Mouse (Mus musculus) liver, adult 2 months (tissue): ENCODE measurements at regions not wholly inside any gene's neighbourhood (a gene's known extent, or its start where the extent isn't known, plus 50 kb on each side); places are given as distances from the start of the nearest gene placed in this dataset.

Experiments
- DNase-seq: peaks from one replicate; pipeline ENCODE4 v3.0.0-alpha.2; 2011; ENCODE audit warnings: low read depth, low spot score; ENCODE audit errors: extremely low read depth
- H3K27ac ChIP-seq: fragments of 200-500 bp; replicated peaks from 2 replicates; pipeline ENCODE4 v1.5.1; 2012; ENCODE audit warnings: low read depth, mild to moderate bottlenecking, control low read depth, inconsistent platforms, low read length; ENCODE audit not compliant: insufficient read depth
- H3K27me3 ChIP-seq: fragments of 200-500 bp; 2 replicates; pipeline ENCODE4 v1.6.1; 2012; ENCODE audit warnings: mild to moderate bottlenecking, moderate library complexity, low read length, inconsistent platforms; ENCODE audit not compliant: control insufficient read depth, insufficient read depth
- H3K36me3 ChIP-seq: fragments of 200-500 bp; 2 replicates; pipeline ENCODE4 v1.6.1; 2012; ENCODE audit warnings: low read length, inconsistent platforms; ENCODE audit not compliant: control insufficient read depth, insufficient read depth
- H3K4me1 ChIP-seq: fragments of 200-500 bp; 2 replicates; pipeline ENCODE4 v1.6.1; 2011; ENCODE audit warnings: low read length; ENCODE audit not compliant: control insufficient read depth, insufficient read depth
- H3K4me3 ChIP-seq: fragments of 200-500 bp; 2 replicates; pipeline ENCODE4 v1.5.1; 2011; ENCODE audit warnings: low read depth, mild to moderate bottlenecking, control low read depth, low read length, moderate library complexity; ENCODE audit not compliant: insufficient read depth
- H3K79me2 ChIP-seq: fragments of 200-500 bp; 2 replicates; pipeline ENCODE4 v1.6.1; 2012; ENCODE audit warnings: inconsistent platforms, mild to moderate bottlenecking, low read length, moderate library complexity; ENCODE audit not compliant: control insufficient read depth, insufficient read depth
- H3K9ac ChIP-seq: fragments of 200-500 bp; 2 replicates; pipeline ENCODE4 v1.6.1; 2012; ENCODE audit warnings: low read depth, mild to moderate bottlenecking, control low read depth, inconsistent platforms, low read length
- CTCF ChIP-seq: fragments of 200-500 bp; IDR thresholded peaks from 2 replicates; pipeline ENCODE4 v1.5.1; 2011; ENCODE audit warnings: low read depth, low read length, control low read depth
- POLR2A ChIP-seq: fragments of 200-500 bp; IDR thresholded peaks from 2 replicates; pipeline ENCODE4 v1.6.1; 2011; ENCODE audit warnings: low read length, control low read depth; ENCODE audit not compliant: insufficient read depth; ENCODE audit errors: extremely low read depth
- WGBS: fragments of 180-500 bp; shearing (Covaris S2); methylation state at CpG from one replicate; pipeline ENCODE4 v1.1.7; 2018; 5-methylcytosine and 5-hydroxymethylcytosine counted together

DNA sequence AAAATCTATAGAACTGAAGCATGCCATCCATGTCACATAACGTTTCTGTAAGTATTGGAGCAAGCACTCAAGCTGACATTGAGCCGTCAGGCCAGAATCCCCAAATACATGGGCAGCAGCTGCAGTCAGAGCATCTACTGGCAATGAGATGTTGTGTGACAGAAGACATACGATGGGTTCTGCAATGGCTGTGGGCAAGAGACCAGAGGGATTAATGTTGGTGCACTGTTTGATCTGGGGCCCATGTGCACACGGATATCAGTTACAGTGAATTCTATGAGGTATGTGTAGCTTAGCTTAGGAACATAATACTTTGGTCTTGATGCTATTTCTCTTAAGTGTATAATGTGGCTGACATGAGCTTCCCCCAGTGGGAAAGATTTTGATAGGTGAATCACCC, 197.1 kb upstream of the Lyplal1 start:
- H3K27ac ChIP-seq, result no peak overlapping the region
- DNase-seq, result no peak
- no peaks in the 10 kb centered on the region for H3K27me3 ChIP-seq
- no peak overlapping the region for H3K4me3 ChIP-seq
- WGBS, result 88% methylated on average over 4 of the region's 4 CpGs
- H3K4me1 ChIP-seq, result peaks cover 2% of the 10 kb centered on the region; the same call in 1 of the 2 replicates
- no peaks in the 10 kb centered on the region for H3K36me3 ChIP-seq
- TF ChIP-seq CTCF (no peak), POLR2A (no peak)
- H3K79me2 ChIP-seq, result no peaks in the 10 kb centered on the region
- H3K9ac ChIP-seq, result no peak overlapping the region

DNA sequence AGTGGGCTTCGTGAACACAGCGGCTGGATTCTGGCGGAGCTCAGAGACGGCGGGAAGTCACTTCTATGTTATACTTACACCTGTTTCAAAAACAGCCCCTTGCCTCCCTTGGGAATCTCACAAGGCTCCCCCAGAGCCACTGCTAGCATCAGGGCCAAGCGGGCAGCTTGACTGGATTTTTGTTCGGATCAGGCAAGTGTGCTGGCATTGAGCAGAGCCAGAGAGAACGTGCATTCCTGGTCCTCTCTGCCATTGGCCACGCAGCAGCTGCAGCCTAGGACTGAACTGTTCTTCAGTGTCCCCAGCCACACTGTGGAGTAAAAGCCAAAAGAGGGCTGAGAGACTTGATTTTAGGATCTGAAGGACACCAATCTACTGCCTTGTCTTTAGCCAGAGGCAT, 195.6 kb upstream of the Lyplal1 start:
- no peaks in the 10 kb centered on the region for H3K79me2 ChIP-seq
- WGBS, result 97% methylated on average over 9 of the region's 9 CpGs
- H3K27me3 ChIP-seq, result no peaks in the 10 kb centered on the region
- H3K27ac ChIP-seq, result no peak overlapping the region
- no peak overlapping the region for H3K4me3 ChIP-seq
- no peak overlapping the region for H3K9ac ChIP-seq
- H3K4me1 ChIP-seq, result peaks cover 2% of the 10 kb centered on the region; the same call in 1 of the 2 replicates
- H3K36me3 ChIP-seq, result no peaks in the 10 kb centered on the region
- TF ChIP-seq CTCF, result no peak
- no peak for TF ChIP-seq POLR2A
- no peak for DNase-seq

DNA sequence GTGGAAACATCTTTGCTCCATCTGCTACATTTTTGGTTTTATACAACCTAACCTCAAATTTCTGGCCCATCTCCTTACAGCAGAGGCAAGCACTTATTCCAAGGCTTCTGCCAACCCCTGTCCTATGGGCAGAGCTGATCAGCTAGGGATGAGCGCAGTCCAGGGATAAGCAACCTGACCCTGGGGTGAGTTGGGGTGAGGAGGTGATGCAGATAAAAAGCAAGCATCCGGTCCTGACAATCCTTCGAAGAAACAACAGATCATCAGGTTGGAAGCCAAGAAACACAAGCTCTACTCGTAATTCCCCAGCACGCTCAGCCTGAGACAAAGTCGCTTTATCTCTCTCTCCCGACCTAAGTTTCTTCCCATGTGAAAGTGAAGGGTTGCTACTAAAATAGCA, 194.9 kb upstream of the Lyplal1 start:
- H3K4me1 ChIP-seq, result no peaks in the 10 kb centered on the region
- H3K27ac ChIP-seq, result no peak overlapping the region
- no peak overlapping the region for H3K4me3 ChIP-seq
- no peaks in the 10 kb centered on the region for H3K27me3 ChIP-seq
- H3K9ac ChIP-seq, result no peak overlapping the region
- 80% methylated on average over 7 of the region's 7 CpGs for WGBS
- no peak for DNase-seq
- no peaks in the 10 kb centered on the region for H3K36me3 ChIP-seq
- TF ChIP-seq CTCF (no peak), POLR2A (no peak)
- no peaks in the 10 kb centered on the region for H3K79me2 ChIP-seq

DNA sequence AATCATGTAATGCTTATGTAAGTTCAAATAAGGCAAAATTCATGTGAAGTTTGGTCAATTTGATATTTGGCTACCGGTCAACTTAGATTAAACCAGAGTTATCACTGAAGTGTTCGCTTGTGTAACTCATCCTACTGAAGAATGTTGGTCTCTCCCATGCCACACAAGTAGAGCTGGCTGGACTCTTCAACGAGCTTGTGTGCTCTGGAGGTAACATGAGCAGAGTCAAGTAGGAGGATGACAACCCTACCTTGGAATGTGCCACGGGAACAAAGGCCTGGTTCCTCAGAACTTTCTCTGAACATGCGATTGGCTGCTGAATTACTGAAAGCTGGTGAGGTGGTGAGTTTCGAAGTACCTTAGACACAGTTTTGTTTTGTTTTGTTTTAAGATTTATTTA, 190.5 kb upstream of the Lyplal1 start:
- Histone ChIP-seq H3K4me3 (no peak overlapping the region), H3K9ac (no peak overlapping the region), H3K27ac (no peak overlapping the region), H3K4me1 (no peaks in the 10 kb centered on the region), H3K27me3 (no peaks in the 10 kb centered on the region), H3K79me2 (no peaks in the 10 kb centered on the region), H3K36me3 (no peaks in the 10 kb centered on the region)
- DNase-seq, result no peak
- 79% methylated on average over 6 of the region's 6 CpGs for WGBS
- TF ChIP-seq POLR2A (no peak), CTCF (no peak)

DNA sequence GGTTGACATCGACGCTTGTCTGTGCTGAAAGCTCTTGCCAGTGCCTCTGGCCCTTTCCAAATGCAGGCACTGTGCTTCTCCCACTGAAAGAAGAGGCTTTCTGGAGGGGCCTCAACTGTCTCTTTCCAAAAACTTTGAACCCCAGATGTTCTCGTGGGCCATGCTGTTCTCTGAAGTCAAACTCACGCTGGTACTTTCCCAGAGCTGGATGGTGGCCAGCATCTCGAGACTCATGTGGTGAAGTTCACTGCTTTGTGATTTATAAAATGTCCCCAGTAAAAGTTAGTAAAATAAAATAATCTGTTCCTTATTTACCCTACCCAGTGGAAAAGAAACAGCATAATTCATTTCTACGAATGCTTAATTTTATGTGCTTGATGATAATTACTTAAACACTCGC, 180.4 kb upstream of the Lyplal1 start:
- H3K79me2 ChIP-seq, result no peaks in the 10 kb centered on the region
- H3K9ac ChIP-seq, result no peak overlapping the region
- WGBS, result 84% methylated on average over 7 of the region's 7 CpGs
- no peak for DNase-seq
- no peak for TF ChIP-seq CTCF
- TF ChIP-seq POLR2A, result no peak
- no peaks in the 10 kb centered on the region for H3K27me3 ChIP-seq
- no peaks in the 10 kb centered on the region for H3K4me1 ChIP-seq
- H3K4me3 ChIP-seq, result no peak overlapping the region
- H3K36me3 ChIP-seq, result no peaks in the 10 kb centered on the region
- H3K27ac ChIP-seq, result no peak overlapping the region

DNA sequence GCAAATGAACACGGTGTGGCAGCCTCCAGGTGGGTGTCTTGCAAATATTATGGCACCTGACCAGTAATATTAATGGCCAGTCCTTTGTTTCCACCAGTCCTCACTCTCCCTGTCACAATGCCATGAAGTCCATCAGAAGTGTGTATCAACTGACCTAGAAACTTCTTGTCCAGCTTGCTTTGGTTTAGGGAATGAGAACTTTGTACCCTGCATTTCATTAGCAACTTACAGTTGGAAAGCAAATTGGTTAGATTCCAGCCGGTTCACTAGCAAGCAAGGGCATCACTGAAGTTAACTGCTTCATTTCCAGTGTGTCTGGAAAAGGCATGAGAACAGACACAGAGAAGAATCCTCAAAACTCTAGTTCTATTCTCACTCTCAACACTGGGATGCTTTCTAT, 178.1 kb upstream of the Lyplal1 start:
- Histone ChIP-seq H3K27ac (no peak overlapping the region), H3K79me2 (no peaks in the 10 kb centered on the region), H3K4me3 (no peak overlapping the region), H3K27me3 (no peaks in the 10 kb centered on the region), H3K36me3 (no peaks in the 10 kb centered on the region), H3K9ac (no peak overlapping the region), H3K4me1 (no peaks in the 10 kb centered on the region)
- 45% methylated on average over 2 of the region's 2 CpGs for WGBS
- peak; percentile 61 for DNase-seq
- TF ChIP-seq POLR2A (no peak), CTCF (no peak)
